Mouse (Mus musculus) hindbrain, embryonic 15.5 days (tissue): Measurements from ENCODE around the gene Fga. TPM values are rescaled to one million over a fixed set of nuclear protein-coding genes. Genes with fewer than 3 reads are reported as not detected.

Source experiments
- ATAC-seq: fragments of 200-750 bp; cut with Nextera tagmentation; 2 replicates; pipeline ENCODE4 v1.8.0; 2017; ENCODE audit warnings: low read depth, moderate number of reproducible peaks, moderate TSS enrichment; ENCODE audit not compliant: low FRiP score
- H3K27ac ChIP-seq: fragments of 300-500 bp; sonication (generic); replicated peaks from 2 replicates; pipeline ENCODE4 v1.5.1; 2015; ENCODE audit warnings: mild to moderate bottlenecking, inconsistent platforms
- H3K27me3 ChIP-seq: fragments of 300-500 bp; sonication (generic); 2 replicates; pipeline ENCODE4 v1.6.1; 2015; ENCODE audit warnings: control low read depth, inconsistent platforms
- H3K36me3 ChIP-seq: fragments of 300-500 bp; sonication (generic); 2 replicates; pipeline ENCODE4 v1.6.1; 2015; ENCODE audit warnings: control low read depth, inconsistent platforms
- H3K4me1 ChIP-seq: fragments of 300-500 bp; sonication (generic); replicated peaks from 2 replicates; pipeline ENCODE4 v1.6.1; 2015; ENCODE audit warnings: control low read depth, inconsistent platforms
- H3K4me2 ChIP-seq: fragments of 300-500 bp; sonication (generic); 2 replicates; pipeline ENCODE4 v1.6.1; 2015; ENCODE audit warnings: moderate library complexity, mild to moderate bottlenecking, inconsistent platforms
- H3K4me3 ChIP-seq: fragments of 300-500 bp; sonication (generic); 2 replicates; pipeline ENCODE4 v1.5.1; 2015; ENCODE audit warnings: mild to moderate bottlenecking, inconsistent platforms
- H3K9ac ChIP-seq: fragments of 300-500 bp; sonication (generic); 2 replicates; pipeline ENCODE4 v1.6.1; 2015; ENCODE audit warnings: inconsistent platforms
- H3K9me3 ChIP-seq: fragments of 300-500 bp; sonication (generic); 2 replicates; pipeline ENCODE4 v1.6.1; 2016; ENCODE audit warnings: control low read depth, inconsistent platforms
- WGBS: fragments of 180-500 bp; shearing (Covaris S2); methylation state at CpG from one replicate; pipeline ENCODE4 v1.1.7; 2015; 5-methylcytosine and 5-hydroxymethylcytosine counted together
- polyA plus RNA-seq: library from polyadenylated mRNA; unstranded; fragments of >200 nt; fragmentation: Nextera tagmentation; extraction: Ambion mirVana; gene quantifications from 2 replicates; pipeline ENCODE4 v1.2.1, GENCODE M21; 2015

Fga gene
- polyA plus RNA-seq, 1 experiment from 2014 or later, result 0.12 TPM

DNA sequence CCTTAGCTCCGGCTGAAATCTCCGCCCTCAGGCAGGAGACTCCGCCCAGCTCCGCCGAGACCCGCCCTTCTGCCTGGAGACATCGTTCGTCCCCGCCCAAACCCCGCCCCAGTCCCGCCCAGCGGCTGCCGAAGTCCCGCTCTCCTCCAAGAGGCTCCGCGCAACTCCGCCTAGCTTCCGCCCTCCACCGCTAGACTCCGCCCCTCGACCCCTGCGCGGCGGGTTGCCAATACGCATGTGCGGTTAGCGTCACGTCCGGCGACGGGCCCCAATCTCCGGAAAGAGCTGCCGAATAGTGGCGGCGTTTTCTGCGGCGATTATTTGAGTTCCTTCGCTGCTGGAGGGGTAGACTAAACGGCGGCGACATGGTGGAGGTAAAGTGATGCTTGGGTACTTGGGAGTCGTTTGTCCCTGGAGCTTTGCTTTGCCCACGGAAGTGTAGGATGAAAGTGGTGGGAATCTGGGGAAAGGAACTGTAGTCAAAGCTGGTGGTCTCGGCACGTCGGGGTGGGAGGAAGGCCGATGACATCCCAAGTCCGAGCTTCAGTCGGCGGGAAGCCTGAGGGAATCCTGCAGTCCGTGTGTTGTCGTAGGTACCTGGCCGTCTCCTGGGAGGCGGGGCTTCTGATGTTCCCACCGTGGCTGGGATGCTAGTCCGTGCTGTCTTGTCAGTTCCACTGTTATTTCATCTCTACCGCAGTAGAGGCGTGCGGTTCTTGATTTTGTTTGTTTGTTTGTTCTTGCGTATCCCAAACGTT is 29.6 kb downstream of the Fga start, which contains the start of gene Plrg1:
Plrg1 (plus strand) TSS at position 242 of the 758 bp plus-strand sequence.
- H3K27ac ChIP-seq, result peak within 1 kb of the TSS; percentile 71
- WGBS, result under 1% methylated on average over 60 of the region's 61 CpGs
- peaks cover 24% of the 10 kb centered on the region for H3K36me3 ChIP-seq
- no peaks in the 10 kb centered on the region for H3K9me3 ChIP-seq
- H3K4me1 ChIP-seq, result peaks cover 16% of the 10 kb centered on the region
- peak within 1 kb of the TSS; percentile 69 for H3K4me2 ChIP-seq
- H3K4me3 ChIP-seq, result peak within 1 kb of the TSS; percentile 71
- no peaks in the 10 kb centered on the region for H3K27me3 ChIP-seq
- H3K9ac ChIP-seq, result peak within 1 kb of the TSS; percentile 66
- ATAC-seq, result peak; percentile 99

DNA sequence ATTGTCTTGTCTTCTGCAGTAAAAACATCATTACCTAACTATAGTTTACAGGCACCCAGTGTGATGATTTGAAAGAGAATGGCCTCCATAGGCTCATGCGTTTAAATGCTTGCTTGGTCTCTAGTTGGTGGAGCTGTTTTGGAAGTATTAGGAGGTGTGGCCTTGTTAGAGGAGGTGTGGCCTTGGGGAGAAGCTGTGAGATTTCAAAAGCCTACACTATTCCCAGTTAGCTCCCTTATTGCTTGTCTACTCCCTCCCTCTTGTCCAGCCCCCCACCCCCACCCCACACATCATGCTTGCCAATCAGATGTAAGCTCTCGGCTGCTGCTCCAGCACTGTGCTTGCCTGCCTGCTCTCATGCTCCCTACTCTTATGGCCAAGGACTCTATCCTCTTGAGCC is 31.2 kb downstream of the Fga start:
- Histone ChIP-seq H3K27me3 (no peaks in the 10 kb centered on the region), H3K4me3 (no peak overlapping the region), H3K9ac (no peak overlapping the region), H3K4me2 (0 out of 2 replicates have a peak overlapping the region, but pooled peaks have one; percentile 69), H3K4me1 (peaks cover 16% of the 10 kb centered on the region), H3K9me3 (no peaks in the 10 kb centered on the region), H3K27ac (no peak overlapping the region), H3K36me3 (peaks cover 38% of the 10 kb centered on the region)
- ATAC-seq, result no peak
- 88% methylated on average over 2 of the region's 2 CpGs for WGBS

DNA sequence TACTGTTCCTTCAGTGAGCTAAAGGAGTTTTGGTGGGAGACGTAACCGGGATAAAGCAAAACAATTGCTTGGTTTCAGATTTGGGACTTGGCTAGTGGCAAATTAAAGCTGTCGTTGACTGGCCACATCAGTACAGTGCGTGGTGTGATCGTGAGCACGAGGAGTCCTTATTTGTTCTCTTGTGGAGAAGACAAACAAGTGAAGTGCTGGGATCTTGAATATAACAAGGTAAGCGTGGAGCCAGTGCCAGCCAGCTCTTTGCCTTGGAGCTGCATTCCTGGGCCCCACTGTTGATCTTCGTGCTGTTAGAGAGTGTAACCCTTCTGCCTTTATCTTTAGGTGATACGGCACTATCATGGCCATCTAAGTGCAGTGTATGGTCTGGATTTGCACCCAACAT is 42.0 kb downstream of the Fga start:
- Histone ChIP-seq H3K27ac (no peak overlapping the region), H3K27me3 (no peaks in the 10 kb centered on the region), H3K4me3 (no peak overlapping the region), H3K4me1 (no peaks in the 10 kb centered on the region), H3K9me3 (no peaks in the 10 kb centered on the region), H3K9ac (no peak overlapping the region), H3K36me3 (peaks cover 71% of the 10 kb centered on the region), H3K4me2 (no peak overlapping the region)
- ATAC-seq, result no peak
- WGBS, result 95% methylated on average over 9 of the region's 9 CpGs

DNA sequence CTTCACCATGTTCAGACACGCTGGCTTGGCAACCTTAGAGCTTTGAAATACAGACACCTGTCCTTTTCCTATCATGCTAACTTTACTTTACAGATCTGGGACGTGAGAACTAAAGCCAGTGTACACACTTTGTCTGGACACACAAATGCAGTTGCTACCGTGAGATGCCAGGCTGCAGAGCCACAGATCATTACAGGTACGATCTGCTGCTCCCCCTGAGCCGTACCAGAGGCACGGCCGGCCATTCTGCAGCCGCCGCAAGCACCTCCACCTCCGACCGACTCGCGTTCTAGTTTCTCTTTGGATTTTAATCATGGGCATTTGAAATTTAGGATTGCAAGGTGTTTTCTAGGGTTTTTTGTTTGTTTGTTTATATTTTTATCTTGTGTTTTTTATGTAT is 43.0 kb downstream of the Fga start:
- Histone ChIP-seq H3K9me3 (no peaks in the 10 kb centered on the region), H3K4me1 (no peaks in the 10 kb centered on the region), H3K36me3 (peaks cover 74% of the 10 kb centered on the region), H3K4me3 (no peak overlapping the region), H3K27me3 (no peaks in the 10 kb centered on the region), H3K27ac (no peak overlapping the region), H3K4me2 (no peak overlapping the region), H3K9ac (no peak overlapping the region)
- 97% methylated on average over 13 of the region's 13 CpGs for WGBS
- ATAC-seq, result no peak

DNA sequence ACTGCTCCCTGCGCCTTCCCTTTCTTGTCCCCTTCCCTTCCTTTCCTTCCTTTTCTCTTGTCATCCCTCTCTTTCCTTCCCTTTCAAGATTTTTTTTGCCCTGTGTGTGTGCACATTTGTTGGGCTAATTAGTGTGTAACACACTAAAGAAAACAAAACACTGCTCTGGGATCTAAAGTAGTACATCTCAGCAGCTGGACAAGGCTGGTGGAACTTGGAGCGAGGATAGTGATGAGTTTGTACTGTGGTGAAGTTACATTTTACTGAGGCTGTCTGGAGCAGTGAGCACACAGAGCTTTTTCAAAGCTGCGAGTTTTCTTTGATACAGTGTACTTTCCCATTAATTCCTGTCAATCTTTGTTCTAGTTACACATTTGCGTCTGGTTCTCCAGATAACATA is 44.4 kb downstream of the Fga start:
- H3K27me3 ChIP-seq, result no peaks in the 10 kb centered on the region
- peaks cover 82% of the 10 kb centered on the region for H3K36me3 ChIP-seq
- H3K4me3 ChIP-seq, result no peak overlapping the region
- no peak overlapping the region for H3K27ac ChIP-seq
- no peaks in the 10 kb centered on the region for H3K9me3 ChIP-seq
- no peaks in the 10 kb centered on the region for H3K4me1 ChIP-seq
- 88% methylated on average over 4 of the region's 4 CpGs for WGBS
- H3K4me2 ChIP-seq, result no peak overlapping the region
- no peak for ATAC-seq
- H3K9ac ChIP-seq, result no peak overlapping the region

DNA sequence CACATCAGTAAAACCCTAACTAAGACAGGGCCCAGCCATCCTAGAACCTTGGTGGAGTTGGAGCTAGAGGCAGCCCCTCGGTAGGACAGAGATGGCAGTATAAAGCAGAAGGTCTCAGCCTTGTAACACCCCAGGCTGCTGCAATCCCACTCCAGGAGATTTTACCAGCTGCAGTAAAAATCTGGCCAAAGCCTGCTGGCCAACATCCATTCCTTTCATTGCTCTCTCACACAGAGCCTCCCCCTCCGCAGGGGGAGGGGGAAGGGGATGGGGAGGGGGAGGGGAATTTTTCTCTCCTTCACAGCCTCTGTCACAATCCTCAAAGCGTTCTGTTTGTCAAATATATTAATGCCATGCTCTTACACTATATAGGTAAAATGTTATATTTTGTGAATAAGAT is 50.7 kb downstream of the Fga start:
- Histone ChIP-seq H3K27ac (no peak overlapping the region), H3K9ac (no peak overlapping the region), H3K27me3 (no peaks in the 10 kb centered on the region), H3K9me3 (no peaks in the 10 kb centered on the region), H3K4me1 (peaks cover 3% of the 10 kb centered on the region; the same call in 1 of the 2 replicates), H3K4me3 (no peak overlapping the region), H3K36me3 (peaks cover 29% of the 10 kb centered on the region), H3K4me2 (no peak overlapping the region)
- peak; percentile 69 for ATAC-seq
- whole genome bisulfite sequencing, result 26% methylated on average over 3 of the region's 3 CpGs

DNA sequence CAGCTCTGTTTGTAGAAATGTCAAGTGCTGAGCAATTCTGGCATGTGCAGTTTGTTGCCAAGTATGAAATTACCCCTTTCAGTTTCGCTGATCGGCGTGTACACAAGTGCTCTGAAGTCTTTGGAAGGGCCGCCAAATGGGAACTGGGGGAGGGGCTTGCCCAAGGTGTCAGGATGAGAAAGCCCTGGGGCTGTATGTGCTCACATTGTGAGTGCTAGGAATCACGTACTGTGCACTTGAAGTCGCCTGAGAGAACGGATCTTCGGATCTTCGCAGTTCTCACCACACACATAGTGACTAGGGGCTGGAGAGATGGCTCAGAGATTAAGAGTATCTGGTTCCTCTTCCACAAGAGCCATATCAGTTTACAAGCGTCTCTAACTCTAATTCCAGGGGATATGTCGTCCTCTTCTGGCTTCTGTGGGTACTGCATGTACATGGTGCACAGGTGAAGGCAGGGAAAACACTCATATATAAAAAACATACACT is 54.7 kb downstream of the Fga start:
- peak; percentile 69 for ATAC-seq
- 8% methylated on average over 11 of the region's 11 CpGs for WGBS
- H3K27me3 ChIP-seq, result no peaks in the 10 kb centered on the region
- no peak overlapping the region for H3K27ac ChIP-seq
- H3K9ac ChIP-seq, result 0 out of 2 replicates have a peak overlapping the region, but pooled peaks have one; percentile 16
- no peaks in the 10 kb centered on the region for H3K9me3 ChIP-seq
- H3K4me3 ChIP-seq, result peak overlapping the region; percentile 24
- H3K4me1 ChIP-seq, result peaks cover 3% of the 10 kb centered on the region; the same call in 1 of the 2 replicates
- H3K36me3 ChIP-seq, result no peaks in the 10 kb centered on the region
- peak overlapping the region; percentile 52 for H3K4me2 ChIP-seq

Other genes with a start within 250 kb of the Fga start
- gene Rbm46, start 149.6 kb upstream of the Fga start, polyA plus RNA-seq, result 1.4 and 2.1 TPM in 2 replicates
- 0.45 and 0.53 TPM in 2 replicates for gene Lrat, start 122.1 kb upstream of the Fga start, polyA plus RNA-seq
- 0.91 TPM in 1 of 2 replicates, not detected in the other for gene Fgg, start 18.4 kb upstream of the Fga start, polyA plus RNA-seq
- gene Fgb, start 23.8 kb downstream of the Fga start, polyA plus RNA-seq, result 0.19 TPM in 1 of 2 replicates, not detected in the other
- gene Plrg1, start 29.4 kb downstream of the Fga start, polyA plus RNA-seq, result 92.6 and 99.3 TPM in 2 replicates
- gene Dchs2, start 101.9 kb downstream of the Fga start, polyA plus RNA-seq, result 0.97 and 1.1 TPM in 2 replicates